Mouse (Mus musculus) limb, embryonic 10.5 days (tissue): ENCODE measurements around the gene Gm44503. TPM values are rescaled to one million over a fixed set of nuclear protein-coding genes. Genes with fewer than 3 reads are reported as not detected.

Experiments used
- DNase-seq: peaks from one replicate; pipeline ENCODE4 v3.0.0-alpha.2; 2017; ENCODE audit warnings: low spot score
- H3K27ac ChIP-seq: fragments of 300-500 bp; sonication (generic); 2 replicates; pipeline ENCODE4 v1.5.1; 2016; ENCODE audit warnings: mild to moderate bottlenecking
- H3K27me3 ChIP-seq: fragments of 300-500 bp; sonication (generic); 2 replicates; pipeline ENCODE4 v1.6.1; 2016; ENCODE audit warnings: low read depth, mild to moderate bottlenecking; ENCODE audit not compliant: poor library complexity, severe bottlenecking
- H3K36me3 ChIP-seq: fragments of 300-500 bp; sonication (generic); 2 replicates; pipeline ENCODE4 v1.6.1; 2016; ENCODE audit warnings: mild to moderate bottlenecking, moderate library complexity
- H3K4me1 ChIP-seq: fragments of 300-500 bp; sonication (generic); 2 replicates; pipeline ENCODE4 v1.6.1; 2016
- H3K4me3 ChIP-seq: fragments of 300-500 bp; sonication (generic); 2 replicates; pipeline ENCODE4 v1.5.1; 2016; ENCODE audit warnings: mild to moderate bottlenecking, moderate library complexity
- H3K9me3 ChIP-seq: fragments of 300-500 bp; sonication (generic); replicated peaks from 2 replicates; pipeline ENCODE4 v1.6.1; 2016; ENCODE audit warnings: mild to moderate bottlenecking
- WGBS: fragments of 180-500 bp; shearing (Covaris S2); methylation state at CpG from one replicate; pipeline ENCODE4 v1.1.7; 2016; 5-methylcytosine and 5-hydroxymethylcytosine counted together
- polyA plus RNA-seq: library from polyadenylated mRNA; unstranded; fragments of >200 nt; fragmentation: Nextera tagmentation; extraction: Ambion mirVana; gene quantifications from 2 replicates; pipeline ENCODE4 v1.2.1, GENCODE M21; 2016

The Gm44503 gene
- polyA plus RNA-seq, 1 experiment from 2014 or later: not detected

GRCm38 (mm10) chr9:72985250-72986220 lies 26.9 kb downstream of the Gm44503 start, which contains the start of the genes Ccpg1os and Ccpg1:
TSS of gene Ccpg1os (minus strand) at chr9:72985382.
TSS of gene Ccpg1 (plus strand) at chr9:72985429.
- Histone ChIP-seq H3K36me3 (no peaks in the 10 kb centered on the region), H3K4me1 (peaks cover 15% of the 10 kb centered on the region), H3K9me3 (no peaks in the 10 kb centered on the region), H3K27me3 (peaks cover 6% of the 10 kb centered on the region; the same call in 1 of the 2 replicates), H3K27ac (peak within 1 kb of the TSS; percentile 74), H3K4me3 (peak within 1 kb of the TSS; percentile 67)
- peak; percentile 98 for DNase-seq
- under 1% methylated on average over 88 of the region's 88 CpGs for WGBS

DNA sequence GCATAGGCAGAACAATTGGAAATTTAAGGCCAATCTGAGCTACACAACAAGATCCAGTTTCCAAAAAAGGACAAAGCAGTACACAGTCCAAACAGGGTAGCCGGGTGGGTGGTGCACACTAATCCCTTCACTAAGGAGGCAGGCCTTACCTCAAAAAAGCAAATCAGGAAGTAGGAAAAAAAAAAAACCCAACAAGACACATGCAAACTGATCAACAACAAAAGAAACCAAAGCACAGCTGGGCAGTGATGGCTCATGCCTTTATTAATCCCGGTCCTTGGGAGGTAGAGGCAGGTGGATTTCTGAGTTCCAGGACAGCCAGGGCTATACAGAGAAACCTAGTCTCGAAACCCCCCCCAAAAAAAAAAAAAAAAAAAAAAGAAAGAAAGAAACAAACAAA lies 29.1 kb downstream of the Gm44503 start:
- Histone ChIP-seq H3K27me3 (peaks cover 6% of the 10 kb centered on the region; the same call in 1 of the 2 replicates), H3K27ac (no peak overlapping the region), H3K4me1 (peaks cover 15% of the 10 kb centered on the region), H3K36me3 (no peaks in the 10 kb centered on the region), H3K9me3 (no peaks in the 10 kb centered on the region), H3K4me3 (no peak overlapping the region)
- WGBS: 80% methylated on average over 3 of the region's 3 CpGs
- no peak for DNase-seq

DNA sequence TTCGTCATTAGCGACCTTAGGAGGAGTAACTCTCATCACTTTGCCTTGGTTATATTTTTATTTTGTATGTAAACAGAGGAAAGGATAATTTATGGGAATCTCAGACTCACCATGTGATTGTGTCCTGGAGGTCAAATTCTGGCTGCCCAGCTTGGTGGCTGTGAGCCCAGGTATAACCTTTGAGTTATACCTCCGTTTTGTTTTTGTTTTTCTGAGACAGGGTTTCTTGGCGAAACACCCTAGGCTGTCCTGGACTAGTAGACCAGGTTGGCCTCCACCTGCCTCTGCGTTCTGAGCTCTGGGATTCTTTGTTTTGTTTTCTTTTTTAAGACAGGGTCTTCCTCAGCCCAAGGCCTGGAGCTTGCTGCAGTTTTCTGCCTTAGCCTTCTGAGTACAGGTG lies 30.1 kb downstream of the Gm44503 start:
- no peaks in the 10 kb centered on the region for H3K36me3 ChIP-seq
- no peak overlapping the region for H3K27ac ChIP-seq
- WGBS: 90% methylated on average over 5 of the region's 5 CpGs
- peaks cover 15% of the 10 kb centered on the region for H3K4me1 ChIP-seq
- DNase-seq: no peak
- no peaks in the 10 kb centered on the region for H3K9me3 ChIP-seq
- peaks cover 6% of the 10 kb centered on the region; the same call in 1 of the 2 replicates for H3K27me3 ChIP-seq
- no peak overlapping the region for H3K4me3 ChIP-seq

DNA sequence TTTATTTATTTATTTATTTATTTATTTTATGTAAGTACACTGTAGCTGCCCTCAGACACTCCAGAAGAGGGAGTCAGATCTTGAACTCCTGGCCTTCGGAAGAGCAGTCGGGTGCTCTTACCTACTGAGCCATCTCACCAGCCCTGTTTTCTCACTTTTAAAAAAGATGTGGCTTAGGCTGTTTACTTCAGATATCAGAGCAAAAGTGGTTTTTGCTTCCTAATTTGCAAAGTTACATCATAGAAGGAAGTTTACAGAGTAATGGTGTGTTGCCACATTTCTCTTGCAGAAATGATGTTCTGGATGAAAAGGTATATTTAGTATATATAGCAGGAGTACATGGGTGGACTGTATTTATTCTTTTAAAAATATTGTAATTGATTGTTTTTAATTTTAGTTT lies 32.8 kb downstream of the Gm44503 start:
- DNase-seq: no peak
- H3K4me3 ChIP-seq: no peak overlapping the region
- 96% methylated on average over 2 of the region's 2 CpGs for whole genome bisulfite sequencing

GRCm38 (mm10) chr9:72992576-72992975 lies 33.9 kb downstream of the Gm44503 start:
- no peak for DNase-seq
- H3K27ac ChIP-seq: no peak overlapping the region
- 92% methylated on average over 5 of the region's 5 CpGs for WGBS
- H3K36me3 ChIP-seq: no peaks in the 10 kb centered on the region
- H3K4me3 ChIP-seq: no peak overlapping the region
- H3K9me3 ChIP-seq: no peaks in the 10 kb centered on the region
- H3K27me3 ChIP-seq: no peaks in the 10 kb centered on the region
- no peaks in the 10 kb centered on the region; the same call in 1 of the 2 replicates for H3K4me1 ChIP-seq

More for the DNA sequence above, 32.8 kb downstream of the Gm44503 start:
- H3K4me1 ChIP-seq: no peaks in the 10 kb centered on the region
- no peak overlapping the region for H3K27ac ChIP-seq
- peaks cover 5% of the 10 kb centered on the region; the same call in 1 of the 2 replicates for H3K27me3 ChIP-seq
- no peaks in the 10 kb centered on the region for H3K36me3 ChIP-seq
- no peaks in the 10 kb centered on the region for H3K9me3 ChIP-seq

DNA sequence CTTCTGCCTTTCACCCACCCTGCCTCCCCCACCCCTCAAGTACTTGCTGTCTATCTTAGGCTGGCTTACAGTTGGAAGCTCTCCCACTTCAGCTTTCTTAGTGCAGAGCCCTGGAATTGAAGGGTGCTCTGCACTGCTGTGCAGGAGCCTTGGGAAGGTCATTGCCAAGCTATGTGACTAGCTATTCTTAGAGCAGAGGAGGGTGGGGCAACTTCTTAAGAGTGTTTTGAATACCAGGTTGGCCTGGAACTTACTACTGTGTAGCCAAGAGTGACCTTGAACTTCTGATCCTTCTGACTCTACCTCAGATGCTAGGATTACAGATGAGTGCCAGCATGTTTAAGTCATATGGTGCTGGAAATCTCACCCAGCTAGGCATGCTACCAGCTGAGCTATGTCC lies 37.5 kb downstream of the Gm44503 start:
- Histone ChIP-seq H3K27ac (no peak overlapping the region), H3K4me1 (no peaks in the 10 kb centered on the region; the same call in 1 of the 2 replicates), H3K9me3 (no peaks in the 10 kb centered on the region), H3K27me3 (no peaks in the 10 kb centered on the region), H3K4me3 (no peak overlapping the region), H3K36me3 (no peaks in the 10 kb centered on the region)
- DNase-seq: no peak

DNA sequence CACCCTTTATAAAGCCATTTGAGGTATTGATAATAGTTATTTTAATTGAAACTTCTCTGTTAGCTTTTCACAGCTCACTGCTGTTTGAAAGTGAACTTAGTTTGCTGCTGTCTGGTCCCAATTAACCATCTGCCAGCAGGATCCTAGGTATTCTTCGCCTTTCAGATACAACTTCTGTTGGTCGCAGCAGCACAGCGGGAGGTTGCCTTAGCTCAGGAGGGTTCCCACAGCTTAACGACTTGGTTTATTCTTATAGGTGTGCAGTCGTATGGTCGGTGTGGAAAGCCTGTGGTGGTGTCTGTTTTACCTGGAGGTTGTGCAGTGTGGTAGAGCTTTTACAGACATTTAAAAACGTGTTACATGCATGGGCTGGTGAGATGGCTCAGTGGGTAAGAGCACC lies 38.2 kb downstream of the Gm44503 start:
- Histone ChIP-seq H3K9me3 (no peaks in the 10 kb centered on the region), H3K4me1 (no peaks in the 10 kb centered on the region; the same call in 1 of the 2 replicates), H3K36me3 (no peaks in the 10 kb centered on the region), H3K27me3 (no peaks in the 10 kb centered on the region), H3K4me3 (no peak overlapping the region), H3K27ac (no peak overlapping the region)
- DNase-seq: no peak
- 64% methylated on average over 7 of the region's 7 CpGs for WGBS

- no peaks in the 10 kb centered on the region; the same call in 1 of the 2 replicates for H3K4me1 ChIP-seq
- no peaks in the 10 kb centered on the region for H3K27me3 ChIP-seq
- no peak for DNase-seq
- H3K27ac ChIP-seq: no peak overlapping the region
- H3K9me3 ChIP-seq: no peaks in the 10 kb centered on the region
- H3K36me3 ChIP-seq: no peaks in the 10 kb centered on the region
- 81% methylated on average over 2 of the region's 2 CpGs for WGBS
- no peak overlapping the region for H3K4me3 ChIP-seq
Measured at GRCm38 (mm10) chr9:73000487-73000886, 41.8 kb downstream of the Gm44503 start.

DNA sequence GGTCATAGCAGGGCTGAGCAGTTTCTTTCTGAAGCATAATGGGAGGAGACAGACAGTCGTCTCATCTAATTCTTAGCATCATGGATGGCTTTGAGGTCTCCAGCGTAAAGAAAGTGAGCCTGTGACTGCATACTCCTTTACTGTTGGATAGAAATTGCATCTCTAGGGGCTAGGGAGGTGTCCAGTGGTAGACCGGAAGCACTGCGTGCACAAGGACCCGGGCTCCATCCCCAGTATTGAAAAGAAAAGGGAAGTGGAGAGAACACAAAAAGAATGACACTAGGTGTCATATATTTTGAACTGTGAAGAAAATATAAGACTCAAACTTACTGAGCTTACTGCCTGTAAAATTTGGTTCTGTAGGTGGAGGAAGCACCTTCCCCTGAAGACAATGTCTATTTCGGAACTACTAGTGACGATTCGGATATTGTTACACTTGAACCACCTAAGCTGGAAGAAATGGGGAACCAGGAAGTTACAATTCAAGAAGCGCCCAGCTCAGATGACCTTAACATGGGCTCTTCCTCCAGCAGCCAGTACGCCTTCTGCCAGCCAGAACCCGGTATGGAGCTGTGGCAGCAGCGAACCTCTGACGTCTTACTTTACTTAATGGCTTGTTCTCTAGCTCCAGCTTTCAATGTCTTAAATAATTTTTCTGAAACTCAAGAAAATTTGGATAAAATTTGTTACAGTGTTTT lies 42.8 kb downstream of the Gm44503 start:
- Histone ChIP-seq H3K9me3 (no peaks in the 10 kb centered on the region), H3K36me3 (0 out of 2 replicates have a peak, but pooled peaks cover 2% of the 10 kb centered on the region), H3K4me3 (no peak overlapping the region), H3K4me1 (no peaks in the 10 kb centered on the region; the same call in 1 of the 2 replicates), H3K27ac (no peak overlapping the region), H3K27me3 (no peaks in the 10 kb centered on the region)
- WGBS: 88% methylated on average over 13 of the region's 13 CpGs
- DNase-seq: no peak

GRCm38 (mm10) chr9:73002177-73002576 lies 43.5 kb downstream of the Gm44503 start:
- H3K27ac ChIP-seq: no peak overlapping the region
- no peak for DNase-seq
- WGBS: 74% methylated on average over 3 of the region's 3 CpGs

GRCm38 (mm10) chr9:73004076-73004475 lies 45.4 kb downstream of the Gm44503 start:
- Histone ChIP-seq H3K4me1 (no peaks in the 10 kb centered on the region), H3K4me3 (no peak overlapping the region), H3K27ac (no peak overlapping the region), H3K36me3 (0 out of 2 replicates have a peak, but pooled peaks cover 2% of the 10 kb centered on the region), H3K9me3 (no peaks in the 10 kb centered on the region), H3K27me3 (no peaks in the 10 kb centered on the region)
- 90% methylated on average over 8 of the region's 8 CpGs for WGBS
- no peak for DNase-seq

More at GRCm38 (mm10) chr9:73002177-73002576, 43.5 kb downstream of the Gm44503 start:
- Histone ChIP-seq H3K27me3 (no peaks in the 10 kb centered on the region), H3K9me3 (no peaks in the 10 kb centered on the region), H3K36me3 (0 out of 2 replicates have a peak, but pooled peaks cover 2% of the 10 kb centered on the region), H3K4me3 (no peak overlapping the region), H3K4me1 (no peaks in the 10 kb centered on the region)

- Histone ChIP-seq H3K4me1 (no peaks in the 10 kb centered on the region), H3K9me3 (no peaks in the 10 kb centered on the region), H3K27me3 (no peaks in the 10 kb centered on the region), H3K27ac (no peak overlapping the region), H3K4me3 (no peak overlapping the region), H3K36me3 (0 out of 2 replicates have a peak, but pooled peaks cover 2% of the 10 kb centered on the region)
- WGBS: 90% methylated on average over 6 of the region's 6 CpGs
- no peak for DNase-seq
Measured at GRCm38 (mm10) chr9:73005106-73005505, 46.5 kb downstream of the Gm44503 start.
